Mouse (Mus musculus) stomach, embryonic 15.5 days (tissue): ENCODE data around the gene Cdk5r1. TPM values are rescaled to one million over a fixed set of nuclear protein-coding genes. Genes with fewer than 3 reads are reported as not detected.

Experiments used
- ATAC-seq: fragments of 200-750 bp; cut with Nextera tagmentation; 2 replicates; pipeline ENCODE4 v1.8.0; 2017; ENCODE audit warnings: low read depth, moderate number of reproducible peaks, moderate TSS enrichment; ENCODE audit not compliant: insufficient read depth, low FRiP score
- H3K27ac ChIP-seq: fragments of 300-500 bp; sonication (generic); 2 replicates; pipeline ENCODE4 v1.5.1; 2015; ENCODE audit warnings: mild to moderate bottlenecking, inconsistent platforms
- H3K27me3 ChIP-seq: fragments of 300-500 bp; sonication (generic); replicated peaks from 2 replicates; pipeline ENCODE4 v1.6.1; 2015; ENCODE audit warnings: inconsistent platforms
- H3K36me3 ChIP-seq: fragments of 300-500 bp; sonication (generic); 2 replicates; pipeline ENCODE4 v1.6.1; 2015; ENCODE audit warnings: inconsistent platforms
- H3K4me1 ChIP-seq: fragments of 300-500 bp; sonication (generic); 2 replicates; pipeline ENCODE4 v1.6.1; 2015; ENCODE audit warnings: inconsistent platforms
- H3K4me2 ChIP-seq: fragments of 300-500 bp; sonication (generic); 2 replicates; pipeline ENCODE4 v1.6.1; 2015; ENCODE audit warnings: mild to moderate bottlenecking, inconsistent platforms
- H3K4me3 ChIP-seq: fragments of 300-500 bp; sonication (generic); replicated peaks from 2 replicates; pipeline ENCODE4 v1.5.1; 2015; ENCODE audit warnings: inconsistent platforms
- H3K9ac ChIP-seq: fragments of 300-500 bp; sonication (generic); 2 replicates; pipeline ENCODE4 v1.6.1; 2015; ENCODE audit warnings: inconsistent platforms
- H3K9me3 ChIP-seq: fragments of 300-500 bp; sonication (generic); 2 replicates; pipeline ENCODE4 v1.6.1; 2016; ENCODE audit warnings: inconsistent platforms
- WGBS: fragments of 180-500 bp; shearing (Covaris S2); methylation state at CpG from one replicate; pipeline ENCODE4 v1.1.7; 2015; 5-methylcytosine and 5-hydroxymethylcytosine counted together
- polyA plus RNA-seq: library from polyadenylated mRNA; unstranded; fragments of >200 nt; fragmentation: Nextera tagmentation; extraction: Ambion mirVana; gene quantifications from 2 replicates; pipeline ENCODE4 v1.2.1, GENCODE M21; 2015

The Cdk5r1 gene
- polyA plus RNA-seq, 1 experiment from 2014 or later: 1.8 TPM

DNA sequence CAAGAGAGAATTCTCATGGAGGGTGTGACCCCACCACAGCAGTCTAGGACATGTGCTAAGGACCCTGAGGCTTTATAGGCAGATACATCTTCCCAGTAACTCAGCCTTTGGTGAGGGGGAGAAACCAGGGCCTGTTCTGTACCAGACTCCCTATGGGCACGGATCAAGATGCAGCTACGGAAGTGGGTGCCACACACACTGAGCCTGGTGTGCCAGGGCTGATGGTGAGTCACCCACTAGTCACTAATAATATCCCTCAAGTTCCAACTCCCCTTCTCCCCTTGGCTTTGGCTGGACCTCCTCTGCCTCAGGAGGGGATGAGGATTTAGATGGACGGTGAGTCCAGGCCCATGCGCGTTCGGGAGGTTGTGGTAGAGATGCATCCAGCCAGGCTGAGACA is 19.1 kb downstream of the Cdk5r1 start:
- Histone ChIP-seq H3K4me3 (no peak overlapping the region), H3K27me3 (no peaks in the 10 kb centered on the region), H3K4me1 (no peaks in the 10 kb centered on the region), H3K27ac (no peak overlapping the region), H3K9ac (no peak overlapping the region), H3K9me3 (no peaks in the 10 kb centered on the region), H3K4me2 (no peak overlapping the region), H3K36me3 (no peaks in the 10 kb centered on the region)
- no peak for ATAC-seq
- WGBS: 85% methylated on average over 6 of the region's 6 CpGs

DNA sequence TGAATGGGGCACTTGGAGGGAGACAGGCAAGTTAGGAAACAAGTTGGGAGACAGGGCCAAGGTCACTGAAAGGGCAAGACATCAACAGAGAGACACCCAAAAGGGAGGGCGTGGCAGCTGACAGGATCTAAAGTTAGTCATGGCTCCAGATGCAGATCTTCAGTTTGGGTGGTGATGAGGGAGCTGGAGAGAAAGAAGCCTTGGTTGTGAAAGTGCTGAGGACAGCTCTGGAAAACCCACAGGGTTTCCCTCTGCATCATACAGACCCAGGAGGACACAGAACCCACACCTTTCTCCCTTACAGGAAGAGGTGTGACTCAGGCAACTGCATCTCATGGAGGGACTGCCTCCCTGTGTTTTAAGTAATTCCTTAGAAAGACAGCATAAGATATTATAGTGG is 19.8 kb downstream of the Cdk5r1 start:
- Histone ChIP-seq H3K36me3 (no peaks in the 10 kb centered on the region), H3K4me1 (no peaks in the 10 kb centered on the region), H3K27ac (no peak overlapping the region), H3K27me3 (no peaks in the 10 kb centered on the region), H3K9me3 (no peaks in the 10 kb centered on the region), H3K9ac (no peak overlapping the region), H3K4me3 (no peak overlapping the region), H3K4me2 (no peak overlapping the region)
- WGBS: 78% methylated on average over 1 of the region's 1 CpGs
- ATAC-seq: no peak

DNA sequence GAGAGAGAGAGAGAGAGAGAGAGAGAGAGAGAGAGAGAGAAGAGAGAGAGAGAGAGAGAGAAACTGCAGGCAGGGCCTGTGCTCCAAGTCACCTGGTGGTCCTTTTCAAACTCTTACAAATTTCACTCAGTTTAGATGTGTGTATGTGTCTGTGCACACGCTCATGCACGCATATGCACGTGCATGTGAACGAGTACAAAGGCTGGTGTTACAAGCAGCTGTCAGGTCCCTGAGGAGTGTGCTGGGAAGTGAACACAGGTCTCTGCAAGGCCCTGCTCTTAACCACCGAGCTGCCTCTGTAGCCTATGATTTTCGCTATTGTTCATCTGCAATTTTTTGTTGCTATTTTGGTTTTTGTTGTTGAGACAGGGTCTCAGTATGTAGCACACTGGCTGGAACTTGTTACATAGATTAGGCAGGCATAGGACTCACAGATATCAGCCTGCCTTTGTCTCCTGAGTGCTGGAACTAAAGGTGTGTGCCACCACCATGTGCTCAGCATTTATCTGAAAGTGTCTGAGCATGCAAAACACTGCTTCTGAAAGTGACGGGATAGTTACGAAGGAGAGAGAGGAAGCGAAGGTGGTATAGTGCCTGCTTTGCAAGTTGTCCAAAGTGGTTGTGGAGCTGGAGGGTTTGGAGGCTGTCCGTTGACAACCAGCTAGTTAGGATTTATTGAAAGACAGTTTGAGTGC is 20.5 kb downstream of the Cdk5r1 start:
- Histone ChIP-seq H3K27me3 (no peaks in the 10 kb centered on the region), H3K4me3 (no peak overlapping the region), H3K9me3 (no peaks in the 10 kb centered on the region), H3K36me3 (no peaks in the 10 kb centered on the region), H3K9ac (no peak overlapping the region), H3K4me2 (no peak overlapping the region), H3K4me1 (no peaks in the 10 kb centered on the region), H3K27ac (no peak overlapping the region)
- WGBS: 82% methylated on average over 10 of the region's 10 CpGs
- no peak for ATAC-seq

- ATAC-seq: no peak
- H3K27me3 ChIP-seq: no peaks in the 10 kb centered on the region
- H3K4me3 ChIP-seq: no peak overlapping the region
- H3K4me1 ChIP-seq: no peaks in the 10 kb centered on the region
- no peaks in the 10 kb centered on the region for H3K9me3 ChIP-seq
- WGBS: 62% methylated on average over 11 of the region's 11 CpGs
- no peak overlapping the region for H3K9ac ChIP-seq
- H3K36me3 ChIP-seq: no peaks in the 10 kb centered on the region
- no peak overlapping the region for H3K4me2 ChIP-seq
- H3K27ac ChIP-seq: no peak overlapping the region
Observed at GRCm38 (mm10) chr11:80498328-80499070, 21.7 kb downstream of the Cdk5r1 start.

DNA sequence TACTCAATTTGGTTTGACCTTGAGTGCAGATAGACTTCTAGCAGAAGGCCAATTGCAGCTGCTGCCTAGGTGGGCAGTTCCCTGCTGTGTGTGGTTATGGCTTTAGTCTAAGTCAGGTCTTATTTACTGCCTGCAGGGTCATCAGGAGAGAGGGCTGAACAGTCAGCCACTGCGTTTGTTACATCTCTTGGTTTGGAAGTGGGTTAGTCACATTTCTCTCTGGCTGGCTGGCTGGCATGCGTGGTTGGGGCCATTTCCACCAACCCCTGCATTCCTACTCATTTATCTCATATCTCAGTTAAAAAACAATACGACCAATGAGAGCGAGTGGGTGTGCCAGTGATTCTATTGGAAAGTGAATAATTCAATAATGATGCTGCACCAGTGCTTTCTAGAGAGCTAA is 22.7 kb downstream of the Cdk5r1 start:
- Histone ChIP-seq H3K4me3 (no peak overlapping the region), H3K27me3 (no peaks in the 10 kb centered on the region), H3K27ac (no peak overlapping the region), H3K36me3 (no peaks in the 10 kb centered on the region), H3K4me1 (peaks cover 8% of the 10 kb centered on the region; the same call in 1 of the 2 replicates), H3K9ac (no peak overlapping the region), H3K4me2 (no peak overlapping the region), H3K9me3 (no peaks in the 10 kb centered on the region)
- ATAC-seq: no peak
- WGBS: 71% methylated on average over 4 of the region's 4 CpGs

DNA sequence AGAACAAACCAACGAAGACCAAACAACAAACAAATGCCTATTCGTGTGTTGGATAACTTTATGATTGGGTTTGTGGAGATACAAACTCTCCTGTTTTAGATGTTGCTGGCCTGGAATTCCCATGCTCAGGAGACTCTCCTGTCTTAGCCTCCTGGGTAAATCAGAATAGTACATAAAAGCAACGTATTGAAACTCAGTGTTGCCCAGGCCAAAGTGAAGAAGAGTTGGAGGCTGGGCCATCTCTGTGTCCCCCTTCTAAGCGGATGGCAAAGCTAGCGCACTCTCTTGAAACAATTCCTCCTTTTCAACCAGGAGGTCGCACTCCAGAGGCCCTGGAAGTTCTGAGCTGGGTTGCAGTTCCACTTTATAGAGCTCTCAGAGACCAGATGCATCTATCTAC is 26.5 kb downstream of the Cdk5r1 start:
- Histone ChIP-seq H3K9me3 (no peaks in the 10 kb centered on the region), H3K4me3 (no peak overlapping the region), H3K36me3 (no peaks in the 10 kb centered on the region), H3K27ac (no peak overlapping the region), H3K4me2 (no peak overlapping the region), H3K9ac (no peak overlapping the region), H3K27me3 (no peaks in the 10 kb centered on the region), H3K4me1 (peaks cover 8% of the 10 kb centered on the region; the same call in 1 of the 2 replicates)
- no peak for ATAC-seq
- 85% methylated on average over 6 of the region's 6 CpGs for WGBS

- peaks cover 13% of the 10 kb centered on the region for H3K4me1 ChIP-seq
Observed at GRCm38 (mm10) chr11:80503726-80504452, 27.1 kb downstream of the Cdk5r1 start.

GRCm38 (mm10) chr11:80504519-80505385 is 27.9 kb downstream of the Cdk5r1 start:
- Histone ChIP-seq H3K9me3 (no peaks in the 10 kb centered on the region), H3K4me2 (no peak overlapping the region)
- 48% methylated on average over 6 of the region's 6 CpGs for WGBS

More at GRCm38 (mm10) chr11:80503726-80504452, 27.1 kb downstream of the Cdk5r1 start:
- Histone ChIP-seq H3K27ac (no peak overlapping the region), H3K9me3 (no peaks in the 10 kb centered on the region), H3K36me3 (no peaks in the 10 kb centered on the region), H3K27me3 (no peaks in the 10 kb centered on the region), H3K9ac (no peak overlapping the region), H3K4me3 (no peak overlapping the region), H3K4me2 (no peak overlapping the region)
- WGBS: 40% methylated on average over 13 of the region's 13 CpGs
- ATAC-seq: no peak

GRCm38 (mm10) chr11:80505581-80505980 is 28.8 kb downstream of the Cdk5r1 start:
- Histone ChIP-seq H3K36me3 (no peaks in the 10 kb centered on the region), H3K27ac (no peak overlapping the region), H3K27me3 (no peaks in the 10 kb centered on the region), H3K4me3 (no peak overlapping the region), H3K9me3 (no peaks in the 10 kb centered on the region), H3K4me2 (no peak overlapping the region), H3K9ac (no peak overlapping the region), H3K4me1 (peaks cover 15% of the 10 kb centered on the region)
- no peak for ATAC-seq
- WGBS: 85% methylated on average over 3 of the region's 3 CpGs

More at GRCm38 (mm10) chr11:80504519-80505385, 27.9 kb downstream of the Cdk5r1 start:
- Histone ChIP-seq H3K27me3 (no peaks in the 10 kb centered on the region), H3K36me3 (no peaks in the 10 kb centered on the region), H3K9ac (no peak overlapping the region), H3K4me3 (no peak overlapping the region), H3K27ac (no peak overlapping the region), H3K4me1 (peaks cover 15% of the 10 kb centered on the region)
- ATAC-seq: no peak

DNA sequence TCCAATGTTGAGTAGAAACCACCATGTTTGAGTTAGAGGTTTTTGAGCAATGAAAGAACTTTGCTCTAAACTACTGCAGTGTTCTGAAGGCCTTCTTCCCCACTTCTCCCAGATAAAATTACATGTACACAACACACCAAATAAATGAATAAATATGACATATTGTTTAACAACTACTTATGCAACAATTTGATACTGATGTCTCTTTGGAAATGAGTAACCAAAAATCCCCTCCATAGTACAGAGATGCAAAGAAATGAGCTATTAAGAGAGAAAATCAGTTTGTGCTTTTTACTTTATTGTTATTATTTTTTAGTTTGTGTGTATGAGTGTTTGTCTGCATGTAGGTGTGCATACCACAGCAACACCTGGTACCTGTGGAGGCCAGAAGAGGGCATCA is 29.7 kb downstream of the Cdk5r1 start:
- H3K4me3 ChIP-seq: no peak overlapping the region
- H3K4me2 ChIP-seq: no peak overlapping the region
- H3K27me3 ChIP-seq: no peaks in the 10 kb centered on the region
- H3K9ac ChIP-seq: no peak overlapping the region
- H3K9me3 ChIP-seq: no peaks in the 10 kb centered on the region
- ATAC-seq: no peak
- no peaks in the 10 kb centered on the region for H3K36me3 ChIP-seq
- H3K27ac ChIP-seq: no peak overlapping the region
- H3K4me1 ChIP-seq: peaks cover 15% of the 10 kb centered on the region

DNA sequence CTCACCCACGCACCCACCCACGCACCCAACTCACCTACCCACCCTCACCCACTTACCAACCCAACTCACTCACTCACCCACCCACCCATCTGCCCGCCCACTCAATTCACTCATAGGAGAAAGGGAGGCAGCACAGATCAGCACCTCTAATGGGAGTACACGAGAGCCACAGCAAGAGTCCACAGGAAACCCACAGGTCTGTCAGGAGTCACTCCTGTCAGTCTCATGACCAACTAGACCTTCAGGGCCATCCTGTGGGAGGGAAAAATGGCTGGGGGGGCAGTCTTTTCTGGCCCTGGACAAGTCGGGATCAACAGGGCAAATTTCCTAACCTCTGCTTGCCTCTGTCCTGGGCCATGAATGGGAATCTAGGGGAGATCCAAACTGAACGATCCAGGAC is 31.0 kb downstream of the Cdk5r1 start:
- Histone ChIP-seq H3K36me3 (no peaks in the 10 kb centered on the region), H3K4me3 (no peak overlapping the region), H3K27ac (no peak overlapping the region), H3K4me1 (peaks cover 21% of the 10 kb centered on the region), H3K9me3 (no peaks in the 10 kb centered on the region), H3K9ac (no peak overlapping the region), H3K27me3 (no peaks in the 10 kb centered on the region), H3K4me2 (no peak overlapping the region)
- 86% methylated on average over 6 of the region's 6 CpGs for WGBS
- no peak for ATAC-seq
